Mouse (Mus musculus) hindbrain, embryonic 15.5 days (tissue): ENCODE results near the gene Sel1l3. TPM values are rescaled to one million over a fixed set of nuclear protein-coding genes. Genes with fewer than 3 reads are reported as not detected.

Experiments
- ATAC-seq: fragments of 200-750 bp; cut with Nextera tagmentation; 2 replicates; pipeline ENCODE4 v1.8.0; 2017; ENCODE audit warnings: low read depth, moderate number of reproducible peaks, moderate TSS enrichment; ENCODE audit not compliant: low FRiP score
- H3K27ac ChIP-seq: fragments of 300-500 bp; sonication (generic); replicated peaks from 2 replicates; pipeline ENCODE4 v1.5.1; 2015; ENCODE audit warnings: mild to moderate bottlenecking, inconsistent platforms
- H3K27me3 ChIP-seq: fragments of 300-500 bp; sonication (generic); 2 replicates; pipeline ENCODE4 v1.6.1; 2015; ENCODE audit warnings: control low read depth, inconsistent platforms
- H3K36me3 ChIP-seq: fragments of 300-500 bp; sonication (generic); 2 replicates; pipeline ENCODE4 v1.6.1; 2015; ENCODE audit warnings: control low read depth, inconsistent platforms
- H3K4me1 ChIP-seq: fragments of 300-500 bp; sonication (generic); replicated peaks from 2 replicates; pipeline ENCODE4 v1.6.1; 2015; ENCODE audit warnings: control low read depth, inconsistent platforms
- H3K4me2 ChIP-seq: fragments of 300-500 bp; sonication (generic); 2 replicates; pipeline ENCODE4 v1.6.1; 2015; ENCODE audit warnings: moderate library complexity, mild to moderate bottlenecking, inconsistent platforms
- H3K4me3 ChIP-seq: fragments of 300-500 bp; sonication (generic); 2 replicates; pipeline ENCODE4 v1.5.1; 2015; ENCODE audit warnings: mild to moderate bottlenecking, inconsistent platforms
- H3K9ac ChIP-seq: fragments of 300-500 bp; sonication (generic); 2 replicates; pipeline ENCODE4 v1.6.1; 2015; ENCODE audit warnings: inconsistent platforms
- H3K9me3 ChIP-seq: fragments of 300-500 bp; sonication (generic); 2 replicates; pipeline ENCODE4 v1.6.1; 2016; ENCODE audit warnings: control low read depth, inconsistent platforms
- WGBS: fragments of 180-500 bp; shearing (Covaris S2); methylation state at CpG from one replicate; pipeline ENCODE4 v1.1.7; 2015; 5-methylcytosine and 5-hydroxymethylcytosine counted together
- polyA plus RNA-seq: library from polyadenylated mRNA; unstranded; fragments of >200 nt; fragmentation: Nextera tagmentation; extraction: Ambion mirVana; gene quantifications from 2 replicates; pipeline ENCODE4 v1.2.1, GENCODE M21; 2015

Gene Sel1l3
- polyA plus RNA-seq: 6.3 and 6.9 TPM in 2 replicates

- peak within 1 kb of the TSS; percentile 96 for H3K4me2 ChIP-seq
- WGBS: under 1% methylated on average over 24 of the region's 29 CpGs
- peaks cover 38% of the 10 kb centered on the region for H3K4me1 ChIP-seq
- H3K4me3 ChIP-seq: peak within 1 kb of the TSS; percentile 69
- H3K36me3 ChIP-seq: no peaks in the 10 kb centered on the region
- H3K27me3 ChIP-seq: no peaks in the 10 kb centered on the region
- peak within 1 kb of the TSS; percentile 67 for H3K27ac ChIP-seq
- ATAC-seq: peak; percentile 67
- peak within 1 kb of the TSS; percentile 75 for H3K9ac ChIP-seq
- H3K9me3 ChIP-seq: no peaks in the 10 kb centered on the region
Observed at GRCm38 (mm10) chr5:53213711-53214352, at the start of gene Sel1l3. Sel1l3 (minus strand) TSS chr5:53213927.

GRCm38 (mm10) chr5:53261999-53262398 lies 48.3 kb upstream of the Sel1l3 start:
- H3K4me2 ChIP-seq: no peak overlapping the region
- no peak overlapping the region for H3K9ac ChIP-seq
- no peaks in the 10 kb centered on the region for H3K27me3 ChIP-seq
- H3K4me3 ChIP-seq: no peak overlapping the region
- ATAC-seq: no peak
- WGBS: 88% methylated on average over 10 of the region's 10 CpGs
- no peaks in the 10 kb centered on the region for H3K36me3 ChIP-seq
- H3K4me1 ChIP-seq: peaks cover 18% of the 10 kb centered on the region
- no peaks in the 10 kb centered on the region for H3K9me3 ChIP-seq
- no peak overlapping the region for H3K27ac ChIP-seq

DNA sequence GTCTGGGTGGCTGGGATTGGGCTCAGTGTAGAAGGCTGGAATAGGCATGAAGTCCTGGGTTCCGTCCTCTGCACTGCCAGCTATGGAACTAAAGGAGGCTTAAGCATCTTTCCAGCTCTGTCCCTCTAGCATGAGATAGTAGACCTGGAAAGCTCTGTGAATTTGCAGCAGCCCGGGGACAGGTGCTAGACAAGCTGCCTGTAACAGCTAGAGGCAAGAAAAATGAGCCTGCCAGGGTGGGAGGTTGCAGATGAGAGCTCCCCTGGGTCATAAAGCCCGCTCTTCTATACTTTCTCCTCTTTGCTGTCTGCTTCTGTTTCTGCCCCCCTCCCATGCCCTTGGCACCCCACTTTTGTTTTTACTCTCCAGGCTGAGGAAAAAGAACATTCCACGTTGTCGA lies 46.2 kb upstream of the Sel1l3 start:
- Histone ChIP-seq H3K9me3 (no peaks in the 10 kb centered on the region), H3K27me3 (no peaks in the 10 kb centered on the region), H3K4me3 (no peak overlapping the region), H3K9ac (no peak overlapping the region), H3K4me2 (no peak overlapping the region), H3K27ac (no peak overlapping the region), H3K4me1 (peaks cover 18% of the 10 kb centered on the region), H3K36me3 (no peaks in the 10 kb centered on the region)
- ATAC-seq: no peak
- 58% methylated on average over 5 of the region's 5 CpGs for WGBS

GRCm38 (mm10) chr5:53258038-53258786 lies 44.5 kb upstream of the Sel1l3 start:
- H3K27me3 ChIP-seq: no peaks in the 10 kb centered on the region
- peak; percentile 32; the same call in 1 of the 2 replicates for ATAC-seq
- 6% methylated on average over 29 of the region's 29 CpGs for WGBS

GRCm38 (mm10) chr5:53254821-53255220 lies 41.1 kb upstream of the Sel1l3 start:
- Histone ChIP-seq H3K36me3 (no peaks in the 10 kb centered on the region), H3K27me3 (no peaks in the 10 kb centered on the region), H3K27ac (no peak overlapping the region), H3K4me1 (peaks cover 16% of the 10 kb centered on the region), H3K9ac (no peak overlapping the region), H3K4me2 (no peak overlapping the region), H3K4me3 (no peak overlapping the region), H3K9me3 (no peaks in the 10 kb centered on the region)
- 74% methylated on average over 3 of the region's 3 CpGs for WGBS
- ATAC-seq: no peak

More at GRCm38 (mm10) chr5:53258038-53258786, 44.5 kb upstream of the Sel1l3 start:
- H3K4me1 ChIP-seq: peaks cover 18% of the 10 kb centered on the region
- no peaks in the 10 kb centered on the region for H3K36me3 ChIP-seq
- H3K4me3 ChIP-seq: peak overlapping the region; percentile 36
- H3K9me3 ChIP-seq: no peaks in the 10 kb centered on the region
- H3K4me2 ChIP-seq: peak overlapping the region; percentile 78
- peak overlapping the region; percentile 28 for H3K9ac ChIP-seq
- no peak overlapping the region for H3K27ac ChIP-seq

GRCm38 (mm10) chr5:53254154-53254553 lies 40.4 kb upstream of the Sel1l3 start:
- no peaks in the 10 kb centered on the region for H3K36me3 ChIP-seq
- ATAC-seq: no peak
- peaks cover 14% of the 10 kb centered on the region for H3K4me1 ChIP-seq
- no peak overlapping the region for H3K4me2 ChIP-seq
- H3K9me3 ChIP-seq: no peaks in the 10 kb centered on the region
- no peak overlapping the region for H3K9ac ChIP-seq
- no peaks in the 10 kb centered on the region for H3K27me3 ChIP-seq
- 73% methylated on average over 5 of the region's 5 CpGs for WGBS
- H3K4me3 ChIP-seq: no peak overlapping the region
- no peak overlapping the region for H3K27ac ChIP-seq

DNA sequence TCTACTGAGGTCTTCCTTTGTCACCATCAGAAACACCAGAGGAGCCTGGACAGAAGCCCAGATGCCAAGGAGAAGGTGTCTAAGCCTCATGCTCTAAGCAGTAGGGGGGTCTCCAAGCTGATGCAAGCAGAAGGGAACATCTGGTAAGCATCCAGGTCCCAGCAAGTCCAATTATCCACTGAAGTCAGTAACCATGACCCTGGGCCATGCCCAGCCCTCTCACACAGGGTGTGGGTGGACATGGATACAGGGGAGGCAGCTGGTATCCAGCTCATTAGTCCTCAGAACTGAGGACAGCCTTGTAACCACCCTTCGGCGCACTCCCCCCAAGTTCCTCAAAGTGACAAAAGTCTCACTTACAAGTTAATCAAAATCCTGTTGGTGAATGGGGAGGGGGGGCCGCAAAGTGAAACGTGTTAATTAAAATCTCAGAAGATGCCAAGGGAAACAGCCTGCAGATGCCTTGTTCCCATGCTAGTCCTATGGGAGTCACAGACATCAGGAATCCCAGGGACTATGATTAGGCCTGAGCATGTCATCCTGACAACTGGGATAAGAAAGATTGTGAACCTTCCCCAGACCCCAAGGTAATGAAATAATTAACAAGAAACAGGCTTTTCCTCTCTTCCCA lies 35.8 kb upstream of the Sel1l3 start:
- no peak overlapping the region for H3K27ac ChIP-seq
- no peaks in the 10 kb centered on the region for H3K36me3 ChIP-seq
- H3K27me3 ChIP-seq: no peaks in the 10 kb centered on the region
- no peaks in the 10 kb centered on the region for H3K9me3 ChIP-seq
- peak; percentile 70 for ATAC-seq
- H3K4me1 ChIP-seq: peaks cover 3% of the 10 kb centered on the region; the same call in 1 of the 2 replicates
- 44% methylated on average over 4 of the region's 4 CpGs for WGBS
- H3K4me2 ChIP-seq: no peak overlapping the region
- no peak overlapping the region for H3K9ac ChIP-seq
- no peak overlapping the region for H3K4me3 ChIP-seq

DNA sequence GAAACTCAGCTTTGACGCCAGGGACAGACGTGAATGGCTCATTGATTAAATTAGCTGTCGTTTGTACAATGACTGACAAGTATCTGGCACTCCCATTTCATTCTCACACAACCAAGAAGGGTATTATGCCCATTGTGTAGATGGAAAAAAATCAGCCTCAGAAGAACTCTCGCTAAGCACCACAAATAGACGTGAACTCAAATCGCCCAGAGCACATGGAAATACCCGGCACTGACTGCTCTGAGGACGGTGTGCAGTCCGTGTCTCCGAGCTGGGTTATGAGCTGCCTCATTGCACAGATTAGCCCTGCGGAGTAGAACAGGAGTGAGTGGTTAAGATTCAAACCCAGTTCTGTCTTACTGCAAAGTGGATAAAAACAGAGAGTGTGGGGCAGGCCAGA lies 34.8 kb upstream of the Sel1l3 start:
- H3K9ac ChIP-seq: no peak overlapping the region
- H3K4me2 ChIP-seq: no peak overlapping the region
- no peak for ATAC-seq
- no peaks in the 10 kb centered on the region for H3K27me3 ChIP-seq
- WGBS: 21% methylated on average over 11 of the region's 11 CpGs
- no peaks in the 10 kb centered on the region for H3K9me3 ChIP-seq
- H3K27ac ChIP-seq: no peak overlapping the region
- no peaks in the 10 kb centered on the region for H3K36me3 ChIP-seq
- no peak overlapping the region for H3K4me3 ChIP-seq
- peaks cover 3% of the 10 kb centered on the region; the same call in 1 of the 2 replicates for H3K4me1 ChIP-seq

- 72% methylated on average over 10 of the region's 10 CpGs for WGBS
- Histone ChIP-seq H3K4me1 (peaks cover 13% of the 10 kb centered on the region), H3K27me3 (no peaks in the 10 kb centered on the region), H3K36me3 (no peaks in the 10 kb centered on the region), H3K27ac (no peak overlapping the region), H3K4me3 (no peak overlapping the region), H3K9ac (no peak overlapping the region), H3K4me2 (no peak overlapping the region), H3K9me3 (no peaks in the 10 kb centered on the region)
- no peak for ATAC-seq
Observed at GRCm38 (mm10) chr5:53243933-53244332, 30.2 kb upstream of the Sel1l3 start.

GRCm38 (mm10) chr5:53242865-53243499 lies 29.3 kb upstream of the Sel1l3 start:
- ATAC-seq: no peak
- 86% methylated on average over 7 of the region's 7 CpGs for WGBS
- Histone ChIP-seq H3K27ac (no peak overlapping the region), H3K27me3 (no peaks in the 10 kb centered on the region), H3K4me2 (no peak overlapping the region), H3K36me3 (no peaks in the 10 kb centered on the region), H3K4me3 (no peak overlapping the region), H3K4me1 (peaks cover 12% of the 10 kb centered on the region), H3K9me3 (no peaks in the 10 kb centered on the region), H3K9ac (no peak overlapping the region)

GRCm38 (mm10) chr5:53241963-53242362 lies 28.2 kb upstream of the Sel1l3 start:
- no peak for ATAC-seq
- WGBS: 71% methylated on average over 5 of the region's 5 CpGs
- Histone ChIP-seq H3K27me3 (no peaks in the 10 kb centered on the region), H3K4me2 (no peak overlapping the region), H3K4me3 (no peak overlapping the region), H3K36me3 (no peaks in the 10 kb centered on the region), H3K27ac (no peak overlapping the region), H3K9ac (no peak overlapping the region), H3K4me1 (peaks cover 9% of the 10 kb centered on the region), H3K9me3 (no peaks in the 10 kb centered on the region)

- no peak overlapping the region for H3K27ac ChIP-seq
- H3K9ac ChIP-seq: no peak overlapping the region
- H3K4me2 ChIP-seq: no peak overlapping the region
- H3K9me3 ChIP-seq: no peaks in the 10 kb centered on the region
- H3K36me3 ChIP-seq: no peaks in the 10 kb centered on the region
- H3K4me3 ChIP-seq: no peak overlapping the region
- no peak for ATAC-seq
- WGBS: 43% methylated on average over 2 of the region's 2 CpGs
- no peaks in the 10 kb centered on the region for H3K27me3 ChIP-seq
- peaks cover 9% of the 10 kb centered on the region for H3K4me1 ChIP-seq
Observed at GRCm38 (mm10) chr5:53241109-53241508, 27.4 kb upstream of the Sel1l3 start.
